Mouse (Mus musculus): ENCODE results near the gene Rap1gap2. TPM values are rescaled to one million over a fixed set of nuclear protein-coding genes. Genes with fewer than 3 reads are reported as not detected.

The Rap1gap2 gene
- 28.6 and 29.5 TPM in 2 replicates for polyA plus RNA-seq (2012; rRNA removed)

DNA sequence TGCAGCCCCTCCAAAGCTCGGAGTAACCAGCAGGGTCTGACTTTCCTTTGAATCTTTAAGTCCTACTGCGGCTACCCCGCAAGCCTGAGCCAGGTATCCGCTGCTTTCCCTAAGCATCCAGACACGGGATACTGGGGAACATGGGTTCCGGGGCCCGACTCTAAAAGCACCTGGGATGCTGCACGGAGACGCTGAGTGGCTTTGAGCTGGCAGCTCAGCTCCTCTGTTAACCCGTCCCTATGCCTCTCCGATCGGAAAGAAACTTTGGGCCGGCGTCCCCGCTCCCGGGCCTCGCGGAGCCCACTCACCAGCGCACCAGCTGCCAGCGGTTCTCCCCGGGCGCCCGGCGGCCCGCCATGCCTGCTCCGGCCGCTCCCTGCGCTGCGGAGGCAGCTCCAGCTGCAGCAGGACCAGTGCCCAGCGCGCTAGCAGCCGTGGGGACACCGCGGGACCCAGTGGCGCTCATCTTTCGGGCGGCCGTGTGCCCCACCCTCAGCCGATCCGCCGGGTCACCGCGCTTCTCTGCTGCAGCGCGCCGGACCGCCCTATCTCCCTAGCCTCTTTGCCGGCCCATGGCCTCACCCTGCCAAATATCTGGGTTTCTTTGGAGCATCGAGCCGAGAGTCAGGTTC, at the start of gene Rap1gap2:
Gene Rap1gap2 (minus strand): TSS at position 371 of the 632 bp plus-strand sequence.

DNA sequence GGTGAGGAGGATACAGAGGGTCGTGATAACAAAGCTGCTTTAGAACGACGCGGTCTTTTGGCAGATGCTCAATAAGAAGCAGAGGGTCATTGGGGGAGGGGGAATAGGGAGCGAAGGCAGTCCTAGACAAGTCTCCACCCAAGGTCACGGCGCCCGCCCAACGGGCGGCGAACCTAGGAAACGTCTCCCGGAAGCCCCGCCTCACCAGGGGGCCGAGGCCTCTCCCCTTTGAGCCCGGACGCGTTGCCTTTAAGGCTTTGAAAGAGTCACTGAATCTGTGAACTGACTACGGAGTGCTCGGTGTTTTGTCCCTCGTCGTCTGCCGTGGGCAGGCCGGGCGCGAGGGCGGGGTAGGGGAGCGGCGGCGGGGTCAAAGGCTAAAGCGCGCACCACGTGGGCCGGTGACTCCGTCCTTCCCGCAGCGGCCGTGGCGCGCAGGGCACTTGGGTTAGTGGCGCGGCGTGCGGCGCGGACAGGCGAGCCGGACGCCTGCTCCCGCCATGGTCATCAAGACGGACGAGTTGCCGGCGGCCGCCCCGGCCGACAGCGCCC, 38.5 kb upstream of the Rap1gap2 start, which contains the start of gene Cluh:
Gene Cluh (plus strand): TSS at position 401 of the 552 bp plus-strand sequence.

DNA sequence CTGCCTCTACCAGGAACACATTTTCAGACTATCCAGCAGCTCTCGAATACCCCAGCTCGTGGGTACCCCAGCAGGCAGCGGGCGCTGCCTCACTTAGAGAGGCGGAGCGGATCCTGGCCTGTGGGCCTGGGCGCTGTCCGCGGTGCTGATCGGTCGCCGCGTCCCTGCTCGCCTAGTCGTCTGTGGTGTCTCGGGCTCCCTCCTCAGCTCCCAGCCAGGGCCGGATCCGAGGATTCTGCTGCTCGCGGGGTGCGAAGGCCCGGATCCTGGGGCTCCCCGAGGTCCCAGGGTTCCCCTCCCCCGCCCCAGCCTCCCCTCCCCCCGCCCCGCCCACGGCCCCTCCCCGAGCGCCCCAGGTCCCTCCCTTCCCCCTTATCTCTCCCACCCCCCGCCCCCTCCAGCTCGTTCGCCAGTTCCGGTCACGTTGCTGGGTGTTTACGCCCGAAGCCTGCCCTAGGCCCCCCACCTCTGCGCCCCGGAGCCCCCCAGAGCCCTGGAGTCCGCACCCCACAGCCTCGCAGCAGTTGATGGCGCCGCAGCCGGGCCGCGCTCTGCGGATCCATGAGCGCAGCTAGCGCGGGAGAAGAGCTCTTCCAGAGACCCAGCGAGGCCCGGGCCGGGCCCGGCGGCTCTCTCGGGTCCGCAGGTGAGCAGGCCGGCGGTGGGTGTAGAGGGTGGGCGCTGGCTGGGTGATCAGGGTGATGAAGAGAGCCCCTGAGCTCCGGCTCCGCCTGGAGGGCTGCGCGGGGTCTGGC, 8.7 kb upstream of the Rap1gap2 start, which contains the start of gene Ccdc92b:
Gene Ccdc92b (plus strand): TSS at position 405 of the 755 bp plus-strand sequence.

DNA sequence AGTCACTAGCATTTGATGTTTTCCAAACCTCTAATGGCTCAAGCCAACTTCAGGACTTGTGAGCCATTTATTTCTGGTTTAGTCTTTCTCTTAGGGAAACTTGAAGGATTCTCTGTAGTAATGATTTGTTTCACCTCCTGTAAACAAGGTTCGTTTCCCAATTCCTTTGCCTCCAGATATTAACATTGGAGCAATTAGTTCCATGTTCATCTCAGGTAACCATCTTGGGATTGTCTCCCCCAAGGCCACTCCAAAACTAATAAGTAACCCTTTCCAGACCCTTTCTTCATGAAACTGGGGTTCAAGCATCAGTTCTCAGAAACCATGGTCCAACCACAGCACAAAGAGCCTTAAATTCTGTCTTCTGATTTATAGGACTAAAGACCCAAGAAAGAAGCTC, 248.9 kb downstream of the Rap1gap2 start, which contains the start of gene Olfr412:
Gene Olfr412 (plus strand): TSS at position 301 of the 400 bp plus-strand sequence.

DNA sequence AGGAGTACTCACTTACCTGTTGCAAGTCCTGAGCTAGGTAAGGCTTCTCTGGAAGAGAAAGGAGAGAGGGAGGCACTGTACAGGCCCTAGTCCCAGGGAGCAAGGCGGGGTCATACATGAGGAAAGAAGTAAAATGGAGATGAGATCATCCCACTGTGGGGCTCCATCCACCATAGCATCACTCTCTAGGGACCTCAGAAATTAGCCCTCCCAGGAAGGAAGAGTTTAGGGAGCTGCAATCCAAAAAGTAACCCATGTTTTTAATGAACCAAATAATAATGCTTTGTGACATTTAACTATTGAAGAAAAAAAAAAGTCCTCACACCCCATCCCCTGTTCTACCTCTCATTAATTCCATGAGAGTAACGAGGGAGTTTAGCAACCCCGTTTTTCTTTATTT, 258.2 kb downstream of the Rap1gap2 start, which contains the start of gene Olfr411:
Gene Olfr411 (minus strand): TSS at position 101 of the 400 bp plus-strand sequence.

DNA sequence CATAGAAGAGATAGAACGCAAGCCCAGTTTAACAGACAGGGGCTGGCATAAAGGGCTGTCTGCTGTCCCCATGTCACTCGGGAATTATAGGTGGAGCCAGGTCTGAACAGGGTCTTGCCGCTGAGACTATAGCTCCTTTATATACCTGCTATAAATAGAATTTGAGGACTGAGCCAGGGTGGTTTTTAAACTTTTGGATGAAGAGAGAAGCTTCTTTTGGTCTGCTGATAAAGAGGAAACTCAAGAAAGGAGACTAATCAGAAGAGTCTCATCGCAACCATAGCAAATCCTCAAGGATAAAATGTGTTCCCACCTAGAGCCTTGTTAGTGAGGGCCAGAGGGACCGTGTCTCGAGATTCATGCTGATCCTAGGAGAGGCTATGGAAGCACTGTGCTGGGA, 272.8 kb downstream of the Rap1gap2 start, which contains the start of gene Olfr410:
Gene Olfr410 (minus strand): TSS at position 101 of the 400 bp plus-strand sequence.

Other genes with a start within 250 kb of the Rap1gap2 start
- gene Olfr412, start 248.8 kb downstream of the Rap1gap2 start, polyA plus RNA-seq (2012; rRNA removed): not detected in 2 replicates
- 9.4 and 10.8 TPM in 2 replicates for gene Ccdc92b, start 8.7 kb upstream of the Rap1gap2 start, polyA plus RNA-seq (2012; rRNA removed)
- 29.9 and 31.6 TPM in 2 replicates for gene Cluh, start 38.6 kb upstream of the Rap1gap2 start, polyA plus RNA-seq (2012; rRNA removed)
- 150 and 161 TPM in 2 replicates for gene Pafah1b1, start 113.8 kb upstream of the Rap1gap2 start, polyA plus RNA-seq (2012; rRNA removed)
- gene Mettl16, start 159.9 kb upstream of the Rap1gap2 start, polyA plus RNA-seq (2012; rRNA removed): 18.1 and 18.4 TPM in 2 replicates
- gene Mnt, start 220.0 kb upstream of the Rap1gap2 start, polyA plus RNA-seq (2012; rRNA removed): 16.0 and 18.9 TPM in 2 replicates

Measured in central nervous system, embryonic 18 days (tissue).